Mouse (Mus musculus) G1E (cell line): ENCODE results near the gene Susd2.

Source experiments
- CTCF ChIP-seq: IDR thresholded peaks from 2 replicates; pipeline ENCODE4 v1.5.1; 2012; ENCODE audit warnings: low read depth, low read length, inconsistent platforms, mixed read lengths
- GATA1 ChIP-seq: IDR thresholded peaks from 2 replicates; pipeline ENCODE4 v1.6.1; 2012; ENCODE audit warnings: borderline replicate concordance, low read length, inconsistent platforms, mixed read lengths
- POLR2AphosphoS5 ChIP-seq: IDR thresholded peaks from 2 replicates; pipeline ENCODE4 v1.6.1; 2012; ENCODE audit warnings: low read depth, low read length, inconsistent platforms; ENCODE audit not compliant: insufficient replicate concordance
- TAL1 ChIP-seq: conservative IDR thresholded peaks from 2 replicates; pipeline ENCODE4 v1.6.1; 2012; ENCODE audit warnings: low read depth, low read length, inconsistent platforms, mixed read lengths

- TF ChIP-seq POLR2AphosphoS5 (no peak), GATA1 (no peak), CTCF (no peak), TAL1 (no peak)
Observed at GRCm38 (mm10) chr10:75657165-75657564, 13.4 kb upstream of the Susd2 start.
